32 mouse cellular contexts compared by ENCODE assay signal in genomic region chr6:148838460-148838859, GRCm38 (mm10).
"Had no signal": no experiment of that assay in that cellular context is flagged by ENCODE, and none has a peak within 500 bp of the region (broad histone marks: within the 10 kb centered on the region; RNA-seq: fewer than 3 reads in every experiment).

No protein-coding gene starts in this region.

- H3K27me3 ChIP-seq: heart, embryonic 12.5 days; heart, embryonic 13.5 days; heart, embryonic 15.5 days; hindbrain, embryonic 12.5 days; hindbrain, embryonic 13.5 days; hindbrain, embryonic 15.5 days; intestine, embryonic 15.5 days; kidney, embryonic 15.5 days had no signal

- H3K9ac ChIP-seq: heart, embryonic 12.5 days; heart, embryonic 13.5 days; heart, embryonic 15.5 days; hindbrain, embryonic 12.5 days; hindbrain, embryonic 13.5 days; hindbrain, embryonic 14.5 days; hindbrain, embryonic 15.5 days; intestine, embryonic 15.5 days; kidney, embryonic 15.5 days had no signal

- ATAC-seq: hindbrain, embryonic 16.5 days; hindbrain, postnatal 0 days; intestine, embryonic 15.5 days; intestine, embryonic 16.5 days; intestine, postnatal 0 days had no signal

- H3K4me3 ChIP-seq: heart, embryonic 12.5 days; heart, embryonic 13.5 days; heart, embryonic 15.5 days; hindbrain, embryonic 10.5 days; hindbrain, embryonic 12.5 days; hindbrain, embryonic 13.5 days; hindbrain, embryonic 15.5 days; intestine, embryonic 15.5 days; kidney, embryonic 15.5 days; layer of hippocampus, adult 2 months; left cerebral cortex, adult 2 months had no signal

- DNase-seq: heart, postnatal 10 days; heart, postnatal 14 days; heart, postnatal 4 days; kidney, adult 11 months; kidney, adult 18-20 months; kidney, adult 2 months; kidney, adult 8-10 months; kidney, adult 9 months; kidney, postnatal 10 days; kidney, postnatal 14 days; kidney, postnatal 25 days; kidney, postnatal 36 days; kidney, postnatal 4 days; layer of hippocampus, adult 9-11 months; layer of hippocampus, postnatal 36 days had no signal

- H3K9me3 ChIP-seq: heart, embryonic 12.5 days; heart, embryonic 15.5 days; hindbrain, embryonic 10.5 days; hindbrain, embryonic 12.5 days; hindbrain, embryonic 13.5 days; hindbrain, embryonic 15.5 days; intestine, embryonic 15.5 days; kidney, embryonic 15.5 days had no signal

- H3K27ac ChIP-seq: heart, embryonic 13.5 days; heart, embryonic 15.5 days; hindbrain, embryonic 10.5 days; hindbrain, embryonic 12.5 days; hindbrain, embryonic 13.5 days; hindbrain, embryonic 14.5 days; hindbrain, embryonic 15.5 days; hindbrain, postnatal 0 days; intestine, embryonic 15.5 days; kidney, embryonic 15.5 days; kidney, postnatal 0 days; layer of hippocampus, adult 2 months; left cerebral cortex, adult 2 months had no signal

- H3K4me1 ChIP-seq: heart, embryonic 12.5 days; heart, embryonic 13.5 days; heart, embryonic 15.5 days; hindbrain, embryonic 10.5 days; hindbrain, embryonic 12.5 days; hindbrain, embryonic 13.5 days; hindbrain, embryonic 15.5 days; intestine, embryonic 15.5 days; kidney, embryonic 15.5 days had no signal

- H3K36me3 ChIP-seq: heart, embryonic 12.5 days; heart, embryonic 15.5 days; hindbrain, embryonic 12.5 days; hindbrain, embryonic 15.5 days; intestine, embryonic 15.5 days had no signal
